Mouse (Mus musculus): Measurements from ENCODE around the gene Gm973. TPM values are rescaled to one million over a fixed set of nuclear protein-coding genes. Genes with fewer than 3 reads are reported as not detected.
A peak's percentile ranks its signal among the peaks of the same experiment; 100 is the strongest.

Gm973 gene
- polyA plus RNA-seq, 1 experiment: 11.5 TPM

DNA sequence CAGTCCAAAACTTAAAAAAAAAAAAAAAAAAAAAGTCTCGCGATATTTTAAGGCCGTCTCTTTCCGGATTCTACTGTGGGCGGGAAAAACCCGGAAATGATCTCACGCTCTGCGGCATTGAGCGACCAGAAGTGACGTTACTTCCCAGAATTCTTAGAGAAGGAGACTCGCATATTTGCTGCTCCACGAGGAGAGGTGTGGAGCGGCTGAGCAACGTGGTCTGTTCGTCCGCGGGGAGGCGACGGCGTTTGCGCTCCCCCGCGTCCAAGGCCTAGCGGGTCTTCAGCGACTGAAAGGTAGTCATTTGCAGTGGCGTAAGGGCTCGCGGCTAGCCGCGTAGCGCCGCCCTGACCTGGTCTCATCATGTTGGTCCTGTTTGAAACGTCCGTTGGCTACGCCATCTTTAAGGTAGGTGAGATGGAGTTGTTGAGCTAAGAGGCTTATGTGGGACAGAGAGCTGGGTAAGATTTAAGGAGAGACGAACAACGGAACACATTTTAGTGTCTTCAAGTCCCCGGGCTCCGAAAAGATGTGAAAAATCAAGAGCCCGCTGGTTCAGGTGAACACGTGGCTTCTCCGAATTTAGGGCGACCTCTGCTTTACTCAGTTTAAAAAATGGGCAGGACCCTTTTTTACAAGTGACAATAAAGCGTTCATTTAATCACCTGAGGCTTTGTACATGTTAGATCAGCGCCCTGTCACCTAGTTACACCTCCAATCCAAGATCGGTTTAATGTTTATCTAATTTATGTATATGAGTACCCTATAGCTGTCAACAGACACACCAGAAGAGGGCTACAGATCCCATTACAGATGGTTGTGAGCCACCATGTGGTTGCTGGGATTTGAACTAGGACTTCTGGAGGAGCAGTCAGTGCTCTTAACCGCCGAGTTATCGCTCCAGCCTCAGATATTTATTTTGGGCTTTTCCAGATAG is 169.0 kb downstream of the Gm973 start, which contains the start of gene Nop58:
Gene Nop58, plus strand, starts transcription at position 153 of the 937 bp plus-strand sequence.
- Histone ChIP-seq H3K4me1 (ENCODE audit: control insufficient read depth, insufficient read depth, low read length) (peaks cover 3% of the 10 kb centered on the region; the same call in 1 of the 2 replicates), H3K27ac (ENCODE audit: insufficient read depth, low read length) (no peak within 1 kb of the TSS), H3K4me3 (ENCODE audit: insufficient read depth, low read length) (peak within 1 kb of the TSS; percentile 72)
- TF ChIP-seq CTCF (IDR thresholded peaks at IDR 0.05; ENCODE audit: extremely low read depth, insufficient read depth, low read length) (no peak), POLR2A (IDR thresholded peaks at IDR 0.05; ENCODE audit: extremely low read depth, insufficient read depth, low read length) (peak; percentile 91; the same call in 1 of the 2 replicates)

Other genes starting within 250 kb of the Gm973 start
- 3.2 and 3.3 TPM in 2 replicates for gene Fzd7, start 33.8 kb upstream of the Gm973 start, polyA plus RNA-seq (2012; rRNA removed)
- 113 and 116 TPM in 2 replicates for gene Sumo1, start 154.6 kb downstream of the Gm973 start, polyA plus RNA-seq (2012; rRNA removed)
- 19.8 and 21.6 TPM in 2 replicates for gene Nop58, start 168.7 kb downstream of the Gm973 start, polyA plus RNA-seq (2012; rRNA removed)
- gene Bmpr2, start 247.1 kb downstream of the Gm973 start, polyA plus RNA-seq (2012; rRNA removed): 28.3 and 29.7 TPM in 2 replicates